Mouse (Mus musculus): Measurements from ENCODE around the gene Foxa2. TPM values are rescaled to one million over a fixed set of nuclear protein-coding genes. Genes with fewer than 3 reads are reported as not detected.

Gene Foxa2
- total RNA-seq, 2 experiments from 2014 or later: not detected

DNA sequence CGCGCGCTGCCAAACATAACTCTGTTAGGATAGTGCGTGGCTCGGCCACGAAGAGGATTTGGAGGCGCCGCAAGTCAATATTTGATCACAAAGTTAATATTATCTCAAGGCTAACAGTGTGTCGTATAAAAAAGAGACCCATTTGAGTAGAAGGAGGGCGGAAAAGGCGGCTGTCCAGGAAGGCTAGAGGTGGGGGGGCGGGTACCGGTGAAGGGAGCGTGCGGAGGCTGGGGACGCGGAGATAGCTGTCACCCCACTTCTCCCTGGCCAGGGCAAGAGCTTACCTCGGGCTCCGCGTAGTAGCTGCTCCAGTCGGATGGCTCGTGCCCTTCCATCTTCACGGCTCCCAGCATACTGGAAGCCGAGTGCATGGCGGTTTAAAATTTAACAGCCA lies 1.2 kb downstream of the Foxa2 start:
- no peak for DNase-seq (ENCODE audit: extremely low spot score in 1 of 2, low spot score in 2 of 2)
- H3K27ac ChIP-seq: no peak overlapping the region
- intact Hi-C loops (cut with DNase I): no loop called here
- no peak overlapping the region for H3K4me3 ChIP-seq
- no peak for TF ChIP-seq CTCF (IDR thresholded peaks at IDR 0.05)

DNA sequence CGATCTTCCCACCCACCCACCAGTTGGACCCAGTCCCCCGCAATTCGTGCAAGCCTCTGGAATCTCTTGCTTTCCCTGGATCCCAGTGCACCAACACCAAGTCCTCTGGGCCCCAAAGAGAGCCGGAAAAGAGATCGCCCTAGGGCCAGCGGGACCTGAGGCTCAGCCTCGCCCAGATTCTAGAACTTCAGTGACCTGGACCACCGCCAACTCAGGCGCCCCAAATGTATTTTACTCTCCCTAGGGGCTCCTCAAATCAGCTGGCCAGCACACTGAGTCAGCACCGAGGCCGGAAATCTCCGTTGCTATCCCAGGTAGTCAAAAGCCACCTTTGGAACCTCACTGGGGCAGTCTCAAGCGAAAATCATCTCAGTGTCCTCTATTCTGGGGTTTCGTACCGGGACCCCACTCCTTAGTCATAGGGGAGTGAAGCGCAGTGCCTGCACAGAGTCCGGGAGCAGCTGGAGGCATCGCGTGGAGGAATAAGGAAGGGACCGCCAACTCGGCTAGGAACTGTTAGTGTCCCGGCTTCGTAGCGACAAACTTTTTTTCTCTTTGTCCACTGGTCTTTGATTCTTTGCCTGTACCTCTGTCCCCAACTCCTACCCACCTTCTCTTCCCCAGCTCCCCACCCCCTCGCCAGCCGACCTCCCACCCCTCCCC lies 1.8 kb downstream of the Foxa2 start:
- intact Hi-C loops (cut with DNase I): loop anchor here (5.0 kb wide), 1 partner anchor 673 kb away; no protein-coding TSS in a partner anchor
- no peak for TF ChIP-seq CTCF (IDR thresholded peaks at IDR 0.05)
- no peak overlapping the region for H3K27ac ChIP-seq
- no peak for DNase-seq (ENCODE audit: extremely low spot score in 1 of 2, low spot score in 2 of 2)
- no peak overlapping the region for H3K4me3 ChIP-seq

DNA sequence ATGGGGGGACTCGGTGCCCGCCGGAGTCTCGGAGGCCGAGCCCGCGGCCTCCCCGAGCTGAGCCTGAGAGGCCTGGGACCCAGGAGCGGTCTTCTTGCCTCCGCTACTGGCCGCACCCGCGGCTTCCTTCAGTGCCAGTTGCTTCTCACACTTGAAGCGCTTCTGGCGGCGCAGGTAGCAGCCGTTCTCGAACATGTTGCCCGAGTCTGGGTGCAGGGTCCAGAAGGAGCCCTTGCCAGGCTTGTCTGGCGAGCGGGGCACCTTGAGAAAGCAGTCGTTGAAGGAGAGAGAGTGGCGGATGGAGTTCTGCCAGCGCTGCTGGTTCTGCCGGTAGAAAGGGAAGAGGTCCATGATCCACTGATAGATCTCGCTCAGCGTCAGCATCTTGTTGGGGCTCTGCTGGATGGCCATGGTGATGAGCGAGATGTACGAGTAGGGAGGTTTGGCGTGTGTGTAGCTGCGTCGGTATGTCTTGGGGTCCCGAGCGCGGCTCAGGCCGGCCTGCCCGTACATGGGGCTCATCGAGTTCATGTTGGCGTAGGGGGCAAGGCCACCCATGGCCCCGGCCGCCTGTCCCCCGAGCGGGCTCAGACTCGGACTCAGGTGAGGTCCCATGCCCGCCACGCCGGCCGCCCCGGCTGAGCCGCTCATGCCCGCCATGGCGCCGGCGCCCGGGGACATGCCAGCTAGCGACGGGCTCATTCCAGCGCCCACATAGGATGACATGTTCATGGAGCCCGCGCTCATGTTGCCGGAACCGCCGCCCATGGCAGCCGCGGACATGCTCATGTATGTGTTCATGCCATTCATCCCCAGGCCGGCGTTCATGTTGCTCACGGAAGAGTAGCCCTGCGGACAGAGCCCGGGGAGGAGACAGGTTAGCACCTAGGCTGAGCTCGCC lies 2.5 kb downstream of the Foxa2 start:
- no peak overlapping the region for H3K27ac ChIP-seq
- H3K4me3 ChIP-seq: no peak overlapping the region
- no peak for DNase-seq (ENCODE audit: extremely low spot score in 1 of 2, low spot score in 2 of 2)
- no peak for TF ChIP-seq CTCF (IDR thresholded peaks at IDR 0.05)
- intact Hi-C loops (cut with DNase I): loop anchor here (5.0 kb wide), 1 partner anchor 672 kb away; no protein-coding TSS in a partner anchor

DNA sequence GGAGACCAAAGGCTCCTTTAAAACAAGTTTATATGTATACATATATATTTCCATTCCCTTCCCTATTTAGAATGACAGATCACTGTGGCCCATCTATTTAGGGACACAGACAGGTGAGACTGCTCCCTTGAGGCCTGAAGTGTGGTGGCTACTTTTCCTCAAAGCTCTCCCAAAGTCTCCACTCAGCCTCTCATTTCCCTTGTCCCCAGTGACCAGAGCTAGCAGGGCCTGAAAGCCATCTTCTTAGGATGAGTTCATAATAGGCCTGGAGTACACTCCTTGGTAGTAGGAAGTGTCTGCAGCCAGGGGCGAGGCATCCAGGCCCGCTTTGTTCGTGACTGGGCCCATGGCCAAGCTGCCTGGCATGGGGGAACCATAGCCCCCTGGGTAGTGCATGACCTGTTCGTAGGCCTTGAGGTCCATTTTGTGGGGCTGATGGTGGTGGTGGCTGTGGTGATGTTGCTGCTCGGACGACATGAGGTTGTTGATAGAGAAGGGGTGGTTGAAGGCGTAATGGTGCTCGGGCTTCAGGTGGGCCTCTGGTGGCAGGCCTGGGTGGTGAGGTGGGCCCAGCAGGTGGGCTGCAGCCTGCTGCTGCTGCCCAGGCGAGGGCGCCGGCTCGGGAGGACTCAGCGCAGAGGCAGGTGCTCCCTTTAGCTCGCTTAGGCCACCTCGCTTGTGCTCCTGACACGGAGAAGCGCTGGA lies 3.3 kb downstream of the Foxa2 start:
- no peak overlapping the region for H3K27ac ChIP-seq
- no peak overlapping the region for H3K4me3 ChIP-seq
- TF ChIP-seq CTCF (IDR thresholded peaks at IDR 0.05): no peak
- DNase-seq (ENCODE audit: extremely low spot score in 1 of 2, low spot score in 2 of 2): no peak
- intact Hi-C loops (cut with DNase I): loop anchor here (5.0 kb wide), 1 partner anchor 671 kb away; no protein-coding TSS in a partner anchor

DNA sequence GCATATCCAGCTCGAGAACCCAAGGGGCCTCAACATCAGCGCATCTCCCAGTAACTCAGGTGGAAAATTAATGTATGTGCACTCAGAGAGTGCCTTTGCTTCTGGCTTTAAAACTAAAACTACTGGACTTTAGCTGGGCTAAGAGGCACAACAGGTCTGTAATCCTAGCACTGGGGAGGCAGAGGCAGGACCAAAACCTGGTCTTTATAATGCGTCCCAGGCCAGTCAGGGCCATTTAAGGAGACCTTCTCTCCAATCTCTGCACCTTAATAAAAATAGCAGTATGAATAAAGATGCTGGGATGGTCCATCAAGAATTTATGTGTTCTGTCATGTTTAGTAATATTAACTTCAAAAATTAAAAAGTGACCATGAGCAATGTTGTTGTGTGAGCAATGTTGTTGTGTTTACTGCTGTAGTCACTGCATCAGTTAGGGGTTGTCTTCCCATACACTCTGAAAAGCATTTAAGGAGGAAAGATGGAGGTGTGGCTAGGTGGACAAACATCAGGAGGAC lies 4.6 kb downstream of the Foxa2 start:
- TF ChIP-seq CTCF (IDR thresholded peaks at IDR 0.05): no peak
- H3K27ac ChIP-seq: no peak overlapping the region
- no peak for DNase-seq (ENCODE audit: extremely low spot score in 1 of 2, low spot score in 2 of 2)
- H3K4me3 ChIP-seq: no peak overlapping the region
- intact Hi-C loops (cut with DNase I): loop anchor here (5.0 kb wide), 1 partner anchor 670 kb away; no protein-coding TSS in a partner anchor

DNA sequence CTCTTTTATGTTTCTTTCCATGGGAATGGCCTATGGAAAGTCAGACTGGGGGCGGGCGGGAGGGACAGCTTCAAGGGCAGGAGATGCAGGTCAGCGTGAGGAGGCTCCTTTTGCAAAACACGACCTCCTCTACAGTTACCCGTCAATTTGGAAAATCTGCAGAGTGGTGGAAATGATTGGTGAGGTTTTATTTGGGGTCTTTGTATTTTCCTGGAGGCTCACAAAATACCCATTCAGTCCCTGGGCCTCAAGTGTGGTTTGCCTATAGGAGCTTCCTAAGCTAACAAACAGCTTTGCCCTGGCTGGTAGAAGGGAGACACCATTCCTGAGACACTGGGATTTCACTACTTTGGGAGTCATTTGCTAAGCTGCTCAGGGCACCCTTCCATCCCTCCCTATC lies 5.4 kb downstream of the Foxa2 start:
- no peak for TF ChIP-seq CTCF (IDR thresholded peaks at IDR 0.05)
- Histone ChIP-seq H3K27ac (no peak overlapping the region), H3K4me3 (no peak overlapping the region)
- no peak for DNase-seq (ENCODE audit: extremely low spot score in 1 of 2, low spot score in 2 of 2)
- intact Hi-C loops (cut with DNase I): loop anchor here (5.0 kb wide), 1 partner anchor 669 kb away; no protein-coding TSS in a partner anchor

DNA sequence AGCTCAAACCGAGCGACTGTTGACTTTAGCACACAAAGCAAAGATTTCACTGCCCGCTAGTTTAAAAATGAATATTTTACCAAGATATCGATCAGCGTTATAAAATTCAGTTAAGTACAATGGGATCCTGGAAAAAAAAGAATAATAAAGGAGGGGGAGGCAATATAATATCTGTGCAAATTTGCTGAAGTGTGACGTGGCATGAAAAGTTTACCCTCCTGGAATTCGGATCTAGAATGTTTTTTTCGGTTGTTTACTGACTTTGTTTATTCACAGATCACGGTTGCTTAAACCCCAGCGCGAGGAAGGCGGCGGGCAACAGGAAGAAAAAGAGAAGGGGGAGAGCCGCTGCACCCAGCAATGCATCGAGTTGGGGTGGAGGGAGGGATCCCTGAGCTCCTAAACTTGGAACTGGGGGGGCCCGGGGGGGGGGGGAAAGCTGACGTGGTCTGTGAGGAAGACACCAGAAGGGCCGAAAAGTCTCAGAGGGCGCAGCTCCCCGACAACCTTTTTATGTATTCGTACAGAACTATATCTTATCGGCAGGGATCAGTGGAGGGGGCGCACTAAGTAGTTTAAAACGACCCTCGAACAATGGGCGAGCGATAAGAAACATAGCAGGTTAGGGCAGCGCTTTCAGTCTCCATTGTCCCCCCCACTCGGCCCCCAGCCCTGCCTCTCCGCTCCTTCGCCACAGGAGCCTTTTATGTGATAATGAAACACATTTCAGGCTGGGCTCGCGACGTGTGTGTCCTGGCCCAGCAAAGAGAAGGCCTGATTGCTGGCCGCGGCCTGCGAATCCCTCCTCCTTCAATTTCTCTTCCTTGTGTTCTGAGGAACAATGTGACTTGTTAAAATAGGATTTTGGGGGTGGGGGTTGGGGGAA lies 6.3 kb downstream of the Foxa2 start:
- no peak for DNase-seq (ENCODE audit: extremely low spot score in 1 of 2, low spot score in 2 of 2)

DNA sequence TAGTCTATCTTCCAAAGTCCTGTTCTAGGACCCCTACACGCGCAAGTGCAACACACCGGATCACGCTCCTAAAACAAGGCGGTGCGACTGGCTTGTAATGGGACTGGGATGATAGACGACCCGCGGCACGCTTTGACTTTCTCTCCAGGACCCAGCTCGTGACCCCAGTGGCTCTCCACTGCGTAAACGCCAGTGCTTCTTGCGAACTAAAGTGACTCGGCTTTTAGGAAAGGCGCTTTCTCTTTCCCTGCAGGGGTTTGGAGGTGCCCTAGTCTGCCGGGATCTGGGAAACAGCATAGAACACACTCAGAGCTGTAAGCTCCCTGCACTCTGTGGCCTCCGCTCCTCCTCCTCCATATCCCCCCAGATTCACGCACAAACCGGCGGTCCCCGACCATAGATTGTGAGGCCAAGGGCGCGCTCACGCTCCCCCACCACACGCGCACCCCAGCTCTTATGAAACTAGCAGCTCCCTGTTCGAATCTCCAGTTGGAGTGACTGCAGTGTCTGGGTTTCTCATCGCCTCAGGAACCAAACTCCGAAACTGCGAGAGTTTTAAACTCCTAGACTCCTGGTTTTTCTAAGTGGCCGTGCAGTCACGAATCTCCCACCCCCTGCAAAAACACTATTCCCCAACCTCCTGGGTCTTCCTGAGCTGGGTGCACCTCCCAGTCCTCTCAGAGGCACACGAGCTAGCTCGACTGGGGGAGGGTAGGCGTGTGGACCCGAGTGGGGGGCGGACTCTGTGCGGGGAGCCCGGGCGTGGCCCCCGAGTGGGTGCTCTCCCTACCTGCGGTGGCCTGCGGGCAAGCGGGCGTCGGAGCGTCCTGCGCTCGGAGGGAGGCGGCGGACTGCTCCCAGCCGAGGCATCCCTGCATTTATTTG lies 7.2 kb downstream of the Foxa2 start:
- Histone ChIP-seq H3K4me3 (no peak overlapping the region), H3K27ac (no peak overlapping the region)
- no peak for DNase-seq (ENCODE audit: extremely low spot score in 1 of 2, low spot score in 2 of 2)
- no peak for TF ChIP-seq CTCF (IDR thresholded peaks at IDR 0.05)
- intact Hi-C loops (cut with DNase I): loop anchor here (5.0 kb wide), 4 partner anchors 667 to 1822 kb away; partner anchors contain the start of gene Nkx2-4

More for the DNA sequence above, 6.3 kb downstream of the Foxa2 start:
- Histone ChIP-seq H3K4me3 (no peak overlapping the region), H3K27ac (no peak overlapping the region)
- intact Hi-C loops (cut with DNase I): loop anchor here (5.0 kb wide), 1 partner anchor 668 kb away; no protein-coding TSS in a partner anchor
- TF ChIP-seq CTCF (IDR thresholded peaks at IDR 0.05): no peak

DNA sequence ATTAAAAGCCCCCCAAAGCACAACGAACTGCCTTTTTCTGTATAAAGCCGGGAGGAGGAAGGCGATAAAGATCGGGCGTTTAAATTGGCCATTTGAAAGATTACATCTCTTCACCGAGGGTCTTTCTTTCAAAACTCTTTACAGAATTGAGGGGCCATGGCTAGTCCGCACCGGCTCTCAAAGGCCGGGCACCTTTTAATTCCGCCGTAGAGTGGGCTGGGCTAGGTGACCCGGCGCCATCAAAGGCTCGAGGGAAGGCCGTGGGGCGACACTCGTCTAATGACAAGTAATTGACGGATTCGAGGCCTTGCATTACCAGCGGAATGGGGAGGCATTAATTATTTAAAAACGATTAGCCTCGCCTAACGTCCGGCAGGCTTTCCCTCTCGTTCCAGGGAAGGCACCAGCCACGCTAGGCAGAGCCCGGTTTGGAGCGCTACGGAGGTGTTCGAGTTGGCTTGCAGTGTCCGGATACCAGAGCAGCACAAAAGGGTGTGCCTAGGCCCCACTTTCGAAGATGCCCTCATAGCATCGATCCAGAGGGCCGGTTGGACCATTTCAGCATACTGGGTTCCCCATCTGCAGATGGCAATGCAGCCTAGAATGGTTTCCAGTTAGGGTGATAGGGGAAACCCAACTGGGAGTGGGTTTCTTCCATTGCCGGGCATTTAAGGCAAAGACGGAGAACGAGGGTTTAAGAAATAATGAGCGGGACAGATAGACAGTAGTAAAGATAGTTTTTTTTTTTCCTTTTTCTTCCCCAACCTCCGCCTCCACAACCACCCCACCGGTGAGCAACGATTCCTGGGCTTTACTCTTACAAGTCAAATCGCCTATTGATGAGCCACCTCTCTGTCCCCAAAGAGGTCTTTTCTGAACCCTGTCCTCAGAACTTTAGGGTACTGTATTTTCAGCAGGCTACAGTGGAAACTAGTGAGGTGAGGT lies 8.1 kb downstream of the Foxa2 start:
- H3K4me3 ChIP-seq: no peak overlapping the region
- no peak for TF ChIP-seq CTCF (IDR thresholded peaks at IDR 0.05)
- no peak overlapping the region for H3K27ac ChIP-seq
- intact Hi-C loops (cut with DNase I): loop anchor here (5.0 kb wide), 3 partner anchors 951 to 1821 kb away; partner anchors contain the start of gene Nkx2-4
- no peak for DNase-seq (ENCODE audit: extremely low spot score in 1 of 2, low spot score in 2 of 2)

Measured in left cerebral cortex, adult 2 months (tissue).